ENCODE assay signal across 22 mouse cellular contexts in the genomic region with DNA sequence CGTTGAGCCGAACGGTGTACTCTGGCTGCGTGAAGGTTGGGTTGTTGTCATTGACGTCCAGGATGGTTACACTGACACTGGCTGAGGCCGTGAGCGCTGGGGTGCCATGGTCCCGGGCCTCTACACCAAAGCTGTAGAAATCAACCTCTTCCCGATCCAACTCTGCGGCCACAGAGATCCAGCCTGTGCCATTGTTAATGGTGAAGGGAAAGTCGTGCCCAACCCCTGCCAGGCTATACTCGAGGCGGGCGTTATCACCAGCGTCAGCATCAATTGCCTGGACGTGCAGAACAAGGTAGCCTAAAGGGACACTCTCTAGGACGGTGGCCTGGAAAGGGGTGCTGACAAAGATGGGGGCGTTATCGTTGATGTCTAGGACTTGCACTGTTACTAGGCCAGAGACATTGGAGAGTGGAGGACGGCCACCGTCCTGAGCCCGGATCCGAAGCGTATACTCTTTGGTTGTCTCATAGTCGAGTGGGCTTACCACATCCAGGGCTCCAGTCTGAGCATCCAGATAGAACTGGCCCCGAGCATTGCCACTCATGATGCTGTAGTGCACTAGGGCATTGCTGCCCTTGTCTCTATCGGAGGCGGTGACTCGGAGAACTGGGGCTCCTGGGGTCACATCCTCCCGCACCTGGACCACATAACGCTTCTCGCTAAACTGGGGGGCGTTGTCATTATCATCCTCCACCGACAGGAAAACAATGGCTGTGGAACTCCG. TPM values are rescaled to one million over a fixed set of nuclear protein-coding genes. Genes with fewer than 3 reads are reported as not detected.
A peak's percentile ranks its signal among the peaks of the same experiment; 100 is the strongest.
DNase-seq lines count a peak whose midpoint lies in the region; ATAC-seq and TF ChIP-seq lines count a peak whose summit lies in the region.
"Had no signal": no experiment of that assay in that cellular context is flagged by ENCODE, and none has a peak within 500 bp of the region (broad histone marks: within the 10 kb centered on the region; RNA-seq: fewer than 3 reads in every experiment).

No protein-coding gene starts in this region.

- DNase-seq in forebrain, embryonic 10.5 days (ENCODE audit: extremely low spot score, low spot score) = no peak
- no peak for DNase-seq in forebrain, postnatal 0 days
- DNase-seq in embryonic facial prominence, embryonic 10.5 days (ENCODE audit: low spot score) = no peak
- no peak for DNase-seq in midbrain, embryonic 14.5 days
- DNase-seq in ovary, adult 18-20 months (ENCODE audit: low spot score) = no peak
- no peak for DNase-seq in lung, adult 18-20 months
- DNase-seq: heart, adult 18-20 months; kidney, adult 8-10 months; kidney, postnatal 25 days; layer of hippocampus, adult 9-11 months; right cerebral cortex, postnatal 25 days had no signal

- H3K36me3 ChIP-seq in forebrain, embryonic 10.5 days (replicated peaks) = peaks cover 63% of the 10 kb centered on the region
- H3K36me3 ChIP-seq in forebrain, postnatal 0 days (ENCODE audit: insufficient read depth) = peaks cover 22% of the 10 kb centered on the region
- no peaks in the 10 kb centered on the region for H3K36me3 ChIP-seq in intestine, postnatal 0 days (ENCODE audit: control insufficient read depth, insufficient read depth)
- H3K36me3 ChIP-seq in intestine, embryonic 16.5 days (ENCODE audit: control insufficient read depth, insufficient read depth, low read length) = peaks cover 7% of the 10 kb centered on the region
- peaks cover 48% of the 10 kb centered on the region for H3K36me3 ChIP-seq in embryonic facial prominence, embryonic 10.5 days (replicated peaks)
- H3K36me3 ChIP-seq in midbrain, embryonic 14.5 days (ENCODE audit: control insufficient read depth, insufficient read depth, low read length) = peaks cover 33% of the 10 kb centered on the region

- H3K27me3 ChIP-seq in forebrain, embryonic 10.5 days (ENCODE audit: poor library complexity, severe bottlenecking) = peaks cover 28% of the 10 kb centered on the region
- no peaks in the 10 kb centered on the region for H3K27me3 ChIP-seq in forebrain, postnatal 0 days (ENCODE audit: insufficient read depth, low read length)
- no peaks in the 10 kb centered on the region; the same call in 1 of the 2 replicates for H3K27me3 ChIP-seq in intestine, postnatal 0 days (replicated peaks; ENCODE audit: control insufficient read depth, insufficient read depth, low read length)
- H3K27me3 ChIP-seq in intestine, embryonic 16.5 days (replicated peaks; ENCODE audit: control insufficient read depth, insufficient read depth, low read length) = no peaks in the 10 kb centered on the region
- peaks cover 42% of the 10 kb centered on the region for H3K27me3 ChIP-seq in embryonic facial prominence, embryonic 10.5 days (replicated peaks; ENCODE audit: low read depth, poor library complexity, severe bottlenecking)
- no peaks in the 10 kb centered on the region for H3K27me3 ChIP-seq in midbrain, embryonic 14.5 days (ENCODE audit: control insufficient read depth, insufficient read depth, low read length)
- H3K27me3 ChIP-seq: Patski had no signal

- H3K9me3 ChIP-seq in forebrain, embryonic 10.5 days = peaks cover 28% of the 10 kb centered on the region
- 0 out of 2 replicates have a peak, but pooled peaks cover 6% of the 10 kb centered on the region for H3K9me3 ChIP-seq in forebrain, postnatal 0 days (ENCODE audit: low read length)
- no peaks in the 10 kb centered on the region for H3K9me3 ChIP-seq in intestine, postnatal 0 days (ENCODE audit: control insufficient read depth)
- H3K9me3 ChIP-seq in intestine, embryonic 16.5 days (ENCODE audit: control insufficient read depth, low read length) = peaks cover 12% of the 10 kb centered on the region
- peaks cover 25% of the 10 kb centered on the region for H3K9me3 ChIP-seq in embryonic facial prominence, embryonic 10.5 days
- H3K9me3 ChIP-seq in midbrain, embryonic 14.5 days (ENCODE audit: control insufficient read depth, low read length) = peaks cover 9% of the 10 kb centered on the region
- H3K9me3 ChIP-seq: lung, embryonic 15.5 days had no signal

- WGBS in forebrain, embryonic 10.5 days = 98% methylated on average over 35 of the region's 35 CpGs
- WGBS in forebrain, postnatal 0 days = 97% methylated on average over 35 of the region's 35 CpGs
- WGBS in intestine, postnatal 0 days = 97% methylated on average over 35 of the region's 35 CpGs
- 96% methylated on average over 35 of the region's 35 CpGs for WGBS in intestine, embryonic 16.5 days
- WGBS in embryonic facial prominence, embryonic 10.5 days = 97% methylated on average over 35 of the region's 35 CpGs
- 96% methylated on average over 35 of the region's 35 CpGs for WGBS in midbrain, embryonic 14.5 days

- ATAC-seq in forebrain, postnatal 0 days = no peak
- no peak for ATAC-seq in intestine, postnatal 0 days
- no peak for ATAC-seq in intestine, embryonic 16.5 days
- ATAC-seq in midbrain, embryonic 14.5 days (ENCODE audit: low FRiP score, low TSS enrichment) = no peak
- ATAC-seq: activated CD4-positive, CD25-positive, alpha-beta regulatory T cell, adult 4 months; liver, embryonic 12.5 days; Patski had no signal

- no peak overlapping the region for H3K9ac ChIP-seq in forebrain, postnatal 0 days
- no peak overlapping the region for H3K9ac ChIP-seq in intestine, postnatal 0 days (ENCODE audit: low read depth, low read length)
- no peak overlapping the region for H3K9ac ChIP-seq in intestine, embryonic 16.5 days (ENCODE audit: low read depth, low read length)
- H3K9ac ChIP-seq in midbrain, embryonic 14.5 days (replicated peaks; ENCODE audit: low read length) = no peak overlapping the region
- H3K9ac ChIP-seq: liver, embryonic 12.5 days; lung, embryonic 15.5 days had no signal

- H3K4me2 ChIP-seq in forebrain, postnatal 0 days (ENCODE audit: low read depth) = no peak overlapping the region
- no peak overlapping the region for H3K4me2 ChIP-seq in intestine, postnatal 0 days (replicated peaks; ENCODE audit: low read depth)
- H3K4me2 ChIP-seq in intestine, embryonic 16.5 days (ENCODE audit: low read depth, low read length) = no peak overlapping the region
- peak overlapping the region; percentile 92 for H3K4me2 ChIP-seq in midbrain, embryonic 14.5 days (ENCODE audit: low read length)
- H3K4me2 ChIP-seq: liver, embryonic 12.5 days had no signal

- no peak for TF ChIP-seq CTCF in forebrain, postnatal 0 days (IDR thresholded peaks at IDR 0.05; ENCODE audit: low read depth)
- no peak for TF ChIP-seq CTCF in intestine, postnatal 0 days (IDR thresholded peaks at IDR 0.05; ENCODE audit: low read depth)

- H3K27ac ChIP-seq in forebrain, embryonic 10.5 days = no peak overlapping the region
- no peak overlapping the region for H3K27ac ChIP-seq in forebrain, postnatal 0 days (ENCODE audit: low read depth, low read length)
- peak overlapping the region; percentile 23 for H3K27ac ChIP-seq in intestine, postnatal 0 days (ENCODE audit: low read depth, low read length)
- H3K27ac ChIP-seq in intestine, embryonic 16.5 days (ENCODE audit: low read length) = no peak overlapping the region
- H3K27ac ChIP-seq in embryonic facial prominence, embryonic 10.5 days (replicated peaks) = no peak overlapping the region
- H3K27ac ChIP-seq in midbrain, embryonic 14.5 days (replicated peaks; ENCODE audit: low read depth, low read length) = no peak overlapping the region
- H3K27ac ChIP-seq: liver, embryonic 12.5 days; lung, embryonic 15.5 days; macrophage had no signal

- H3K4me1 ChIP-seq in forebrain, embryonic 10.5 days = peaks cover 62% of the 10 kb centered on the region
- H3K4me1 ChIP-seq in forebrain, postnatal 0 days (ENCODE audit: insufficient read depth) = peaks cover 38% of the 10 kb centered on the region
- H3K4me1 ChIP-seq in intestine, postnatal 0 days (replicated peaks; ENCODE audit: control insufficient read depth, insufficient read depth, low read length) = peaks cover 7% of the 10 kb centered on the region; the same call in 1 of the 2 replicates
- peaks cover 4% of the 10 kb centered on the region; the same call in 1 of the 2 replicates for H3K4me1 ChIP-seq in intestine, embryonic 16.5 days (ENCODE audit: control insufficient read depth, insufficient read depth, low read length)
- H3K4me1 ChIP-seq in embryonic facial prominence, embryonic 10.5 days = peaks cover 46% of the 10 kb centered on the region
- H3K4me1 ChIP-seq in midbrain, embryonic 14.5 days (ENCODE audit: control insufficient read depth, insufficient read depth, low read length) = peaks cover 49% of the 10 kb centered on the region

- H3K4me3 ChIP-seq in forebrain, embryonic 10.5 days = peak overlapping the region; percentile 86; the same call in 1 of the 2 replicates
- H3K4me3 ChIP-seq in forebrain, postnatal 0 days (ENCODE audit: low read depth, low read length) = no peak overlapping the region
- no peak overlapping the region for H3K4me3 ChIP-seq in intestine, postnatal 0 days (ENCODE audit: low read depth, low read length)
- no peak overlapping the region for H3K4me3 ChIP-seq in intestine, embryonic 16.5 days (ENCODE audit: low read length)
- H3K4me3 ChIP-seq in embryonic facial prominence, embryonic 10.5 days = peak overlapping the region; percentile 82; the same call in 1 of the 2 replicates
- peak overlapping the region; percentile 88 for H3K4me3 ChIP-seq in midbrain, embryonic 14.5 days (replicated peaks; ENCODE audit: low read depth, low read length)
- H3K4me3 ChIP-seq: erythroblast, embryonic 14.5 days; liver, embryonic 12.5 days; lung, embryonic 15.5 days had no signal

RNA-seq across cellular contexts. Expression of a gene that starts 1.6 kb away (rescaled TPM):
- 32.1 and 35.1 TPM in 2 replicates for polyA plus RNA-seq in forebrain, embryonic 10.5 days (2016; fragmentation: Nextera tagmentation; extraction: Ambion mirVana)
- total RNA-seq in forebrain, postnatal 0 days (2014; rRNA removed) = 39.0 and 51.4 TPM in 2 replicates
- 14.4 and 24.5 TPM in 2 replicates for polyA plus RNA-seq in forebrain, postnatal 0 days (2015; fragmentation: Nextera tagmentation; extraction: Ambion mirVana)
- polyA plus RNA-seq in intestine, postnatal 0 days (2015; fragmentation: Nextera tagmentation; extraction: Ambion mirVana) = 0.50 and 1.4 TPM in 2 replicates
- 2.6 and 3.0 TPM in 2 replicates for polyA plus RNA-seq in intestine, embryonic 16.5 days (2015; fragmentation: Nextera tagmentation; extraction: Ambion mirVana)
- polyA plus RNA-seq in embryonic facial prominence, embryonic 10.5 days (2016; fragmentation: Nextera tagmentation; extraction: Ambion mirVana) = 10.2 and 20.1 TPM in 2 replicates
- 49.5 and 59.4 TPM in 2 replicates for polyA plus RNA-seq in midbrain, embryonic 14.5 days (2014; fragmentation: Nextera tagmentation; extraction: Ambion mirVana)
- polyA plus RNA-seq: macrophage had no signal

RNA-seq across cellular contexts. Expression of a gene that starts 30.2 kb away (rescaled TPM):
- 115 and 117 TPM in 2 replicates for polyA plus RNA-seq in forebrain, embryonic 10.5 days (2016; fragmentation: Nextera tagmentation; extraction: Ambion mirVana)
- total RNA-seq in forebrain, postnatal 0 days (2014; rRNA removed) = 9.5 and 10.5 TPM in 2 replicates
- polyA plus RNA-seq in forebrain, postnatal 0 days (2015; fragmentation: Nextera tagmentation; extraction: Ambion mirVana) = 6.5 and 7.0 TPM in 2 replicates
- 3.3 and 5.3 TPM in 2 replicates for polyA plus RNA-seq in intestine, postnatal 0 days (2015; fragmentation: Nextera tagmentation; extraction: Ambion mirVana)
- polyA plus RNA-seq in intestine, embryonic 16.5 days (2015; fragmentation: Nextera tagmentation; extraction: Ambion mirVana) = 22.1 and 26.1 TPM in 2 replicates
- polyA plus RNA-seq in embryonic facial prominence, embryonic 10.5 days (2016; fragmentation: Nextera tagmentation; extraction: Ambion mirVana) = 97.9 and 100.0 TPM in 2 replicates
- 7.4 and 12.4 TPM in 2 replicates for polyA plus RNA-seq in midbrain, embryonic 14.5 days (2014; fragmentation: Nextera tagmentation; extraction: Ambion mirVana)

RNA-seq across cellular contexts. Expression of a gene that starts 31.2 kb away (rescaled TPM):
- 160 and 167 TPM in 2 replicates for polyA plus RNA-seq in forebrain, embryonic 10.5 days (2016; fragmentation: Nextera tagmentation; extraction: Ambion mirVana)
- 196 and 202 TPM in 2 replicates for total RNA-seq in forebrain, postnatal 0 days (2014; rRNA removed)
- 220 and 223 TPM in 2 replicates for polyA plus RNA-seq in forebrain, postnatal 0 days (2015; fragmentation: Nextera tagmentation; extraction: Ambion mirVana)
- polyA plus RNA-seq in intestine, postnatal 0 days (2015; fragmentation: Nextera tagmentation; extraction: Ambion mirVana) = 99.5 and 106 TPM in 2 replicates
- polyA plus RNA-seq in intestine, embryonic 16.5 days (2015; fragmentation: Nextera tagmentation; extraction: Ambion mirVana) = 166 and 168 TPM in 2 replicates
- polyA plus RNA-seq in embryonic facial prominence, embryonic 10.5 days (2016; fragmentation: Nextera tagmentation; extraction: Ambion mirVana) = 132 and 139 TPM in 2 replicates
- polyA plus RNA-seq in midbrain, embryonic 14.5 days (2014; fragmentation: Nextera tagmentation; extraction: Ambion mirVana) = 205 and 217 TPM in 2 replicates

RNA-seq across cellular contexts. Expression of a gene that starts 49.1 kb away (rescaled TPM):
- polyA plus RNA-seq in forebrain, embryonic 10.5 days (2016; fragmentation: Nextera tagmentation; extraction: Ambion mirVana) = not detected in 2 replicates
- not detected in 2 replicates for total RNA-seq in forebrain, postnatal 0 days (2014; rRNA removed)
- polyA plus RNA-seq in forebrain, postnatal 0 days (2015; fragmentation: Nextera tagmentation; extraction: Ambion mirVana) = not detected in 2 replicates
- polyA plus RNA-seq in intestine, postnatal 0 days (2015; fragmentation: Nextera tagmentation; extraction: Ambion mirVana) = not detected in 2 replicates
- not detected in 2 replicates for polyA plus RNA-seq in intestine, embryonic 16.5 days (2015; fragmentation: Nextera tagmentation; extraction: Ambion mirVana)
- polyA plus RNA-seq in embryonic facial prominence, embryonic 10.5 days (2016; fragmentation: Nextera tagmentation; extraction: Ambion mirVana) = 0.22 TPM in 1 of 2 replicates, not detected in the other
- polyA plus RNA-seq in midbrain, embryonic 14.5 days (2014; fragmentation: Nextera tagmentation; extraction: Ambion mirVana) = not detected in 2 replicates
- total RNA-seq: left cerebral cortex, adult 8-10 months had no signal
- polyA plus RNA-seq: activated CD4-positive, CD25-positive, alpha-beta regulatory T cell, adult 4 months; erythroblast, embryonic 14.5 days; limb, embryonic 11.5 days; macrophage; Patski; stomach, embryonic 16.5 days had no signal

Comparison
In these comparisons a context has a peak if more than half of its experiments do, and no peak if none do; other contexts are left out.
1. H3K4me3 ChIP-seq: peak in forebrain, embryonic 10.5 days (single experiment), embryonic facial prominence, embryonic 10.5 days (single experiment) and midbrain, embryonic 14.5 days (single experiment); none in forebrain, postnatal 0 days (single experiment), intestine, postnatal 0 days (single experiment) and intestine, embryonic 16.5 days (single experiment).